Mouse (Mus musculus): ENCODE results near the gene Vmn2r4.
"Not testable (repeated sequence)": the region's sequence is repeated elsewhere in the genome, so short reads cannot be mapped to it uniquely, and the experiment has no call there.

The Vmn2r4 gene

DNA sequence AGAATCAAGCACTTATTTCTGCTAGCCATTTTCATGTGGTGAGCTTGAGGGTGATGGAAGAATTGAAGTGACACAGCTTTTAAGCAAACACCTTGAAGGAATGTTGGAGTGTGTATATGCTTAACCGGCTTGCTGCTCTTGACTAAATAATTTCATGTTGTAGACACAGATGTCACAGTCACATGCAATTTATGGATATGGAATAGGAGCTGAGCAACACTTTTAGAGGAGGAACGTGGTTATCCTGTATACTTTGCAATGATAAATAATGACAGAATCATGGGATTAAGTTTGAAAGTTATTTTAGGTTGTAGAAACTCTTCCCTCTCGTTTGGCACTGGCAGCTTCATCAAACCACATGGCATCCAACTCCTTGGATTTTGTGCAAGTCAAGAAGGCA is at the start of gene Vmn2r4:
Gene Vmn2r4, minus strand, starts transcription at position 101 of the 400 bp plus-strand sequence.
- DNase-seq (ENCODE audit: low read depth), result not testable (repeated sequence)

GRCm38 (mm10) chr3:64434261-64434660 is 19.1 kb upstream of the Vmn2r4 start:
- DNase-seq (ENCODE audit: low read depth), result not testable (repeated sequence)

DNA sequence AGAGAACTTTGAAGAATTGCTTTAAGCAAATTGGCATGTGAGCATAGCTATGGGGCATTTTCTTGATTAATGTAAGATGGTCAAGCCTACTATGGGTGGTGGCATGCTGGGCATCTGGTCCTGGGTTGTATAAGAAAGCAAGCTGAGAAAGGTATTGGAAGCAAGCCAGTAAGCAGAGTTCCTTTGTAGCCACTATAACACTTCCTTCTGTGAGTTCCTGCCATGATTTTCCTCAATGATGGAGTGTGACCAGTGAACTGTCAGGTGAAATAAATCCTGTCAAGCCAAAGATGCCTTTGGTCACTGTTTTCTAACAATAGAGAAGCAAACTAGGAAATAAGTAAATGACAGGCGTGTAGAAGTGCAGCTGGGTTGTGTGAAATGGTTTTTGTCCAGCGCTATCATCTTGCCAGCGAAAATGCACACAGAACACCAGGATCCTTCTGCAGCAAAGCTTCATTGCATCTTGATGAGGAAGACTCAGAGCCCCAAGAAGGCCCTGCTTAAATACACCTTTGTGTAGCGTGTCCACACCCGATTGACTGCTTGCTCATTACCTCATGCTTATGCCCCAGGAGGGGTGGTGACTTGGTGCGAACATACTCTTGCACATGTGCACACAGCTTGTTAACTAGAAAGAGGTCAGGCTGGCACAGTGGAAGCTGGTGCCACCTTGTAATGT is 13.1 kb upstream of the Vmn2r4 start:
- not testable (repeated sequence) for DNase-seq (ENCODE audit: low read depth)

GRCm38 (mm10) chr3:64422141-64422540 is 7.0 kb upstream of the Vmn2r4 start:
- DNase-seq (ENCODE audit: low read depth), result not testable (repeated sequence)

- not testable (repeated sequence) for DNase-seq (ENCODE audit: low read depth)
These were observed 2.3 kb upstream of the Vmn2r4 start for GRCm38 (mm10) chr3:64417477-64417876.

DNA sequence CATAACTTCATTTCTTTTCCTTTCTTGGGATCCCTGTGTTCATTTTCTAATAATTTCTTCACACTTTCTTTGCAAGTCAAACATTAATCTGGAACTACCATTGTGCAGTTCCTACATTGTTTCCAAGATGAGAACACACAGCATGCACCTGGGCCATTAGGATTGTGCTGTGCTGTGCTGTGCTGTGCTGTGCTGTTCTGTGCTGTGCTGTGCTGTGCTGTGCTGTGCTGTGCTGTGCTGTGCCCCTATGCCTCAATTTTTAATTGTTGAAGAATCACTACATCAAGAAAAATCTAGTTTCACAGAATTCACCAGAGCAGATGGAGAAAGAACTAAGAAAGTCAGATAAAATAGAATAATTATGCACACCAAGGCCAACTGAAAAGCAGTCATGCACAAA is 915 bp downstream of the Vmn2r4 start:
- not testable (repeated sequence) for DNase-seq (ENCODE audit: low read depth)

- DNase-seq (ENCODE audit: low read depth), result no peak
These were observed 55.7 kb downstream of the Vmn2r4 start for GRCm38 (mm10) chr3:64359286-64360035.
